Mouse (Mus musculus) embryonic stem cell, embryonic (primary cell): Measurements from ENCODE around the gene Bcl6b.

ENCODE experiments used
- CTCF ChIA-PET, 4 experiments: fragments of 300-600 bp in 2 of 4; fragments of 350-600 bp in 2 of 4; sonication (Branson Sonifier 250); formaldehyde crosslinking; loops; one replicate each; lab custom pipeline; 2022; ENCODE audit warnings: inconsistent platforms in 2 of 4; lab: Charles Lee
- POLR2A ChIA-PET, 4 experiments: fragments of 300-600 bp in 2 of 4; fragments of 350-600 bp in 2 of 4; sonication (Branson Sonifier 250); formaldehyde crosslinking; loops; one replicate each; lab custom pipeline; 2022; ENCODE audit warnings: antibody characterized with exemption in 4 of 4, inconsistent platforms in 1 of 4; lab: Charles Lee

Gene Bcl6b

DNA sequence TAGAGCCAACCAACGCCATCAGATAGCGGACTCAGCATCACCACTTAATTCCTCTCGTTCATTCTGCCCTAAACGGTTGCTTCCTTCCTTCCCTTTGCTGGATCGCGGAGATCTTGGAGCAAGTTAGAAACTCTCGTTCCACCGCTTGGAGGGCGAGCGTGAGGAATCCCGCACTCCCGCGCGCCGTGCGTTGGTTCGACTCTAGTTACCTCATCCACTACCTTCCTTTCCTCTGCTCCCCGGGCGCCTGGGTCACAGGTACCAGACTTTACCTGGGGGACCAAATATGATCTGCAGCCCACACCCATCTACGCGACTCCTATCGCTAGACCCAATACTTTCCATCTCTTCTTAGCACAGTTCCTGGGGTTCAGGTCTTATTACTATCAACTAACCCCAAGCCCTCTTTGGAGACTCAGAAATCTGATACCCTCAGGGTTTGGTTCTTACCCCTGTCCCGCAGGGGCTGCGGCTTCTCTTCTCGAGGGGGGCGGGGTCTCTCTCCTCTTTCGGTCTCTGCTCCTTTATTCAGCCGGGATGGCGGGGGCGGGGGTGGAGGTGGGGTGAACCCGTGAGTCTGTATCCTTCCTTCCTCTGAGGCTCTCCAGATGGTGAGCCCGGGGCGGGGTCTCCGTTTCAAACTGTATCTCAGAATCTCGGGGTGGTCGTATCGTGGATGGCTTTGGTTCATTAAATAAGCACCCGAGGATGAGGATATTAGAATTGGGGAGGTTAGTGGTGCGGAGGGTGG is at the start of gene Bcl6b:
Bcl6b (minus strand) TSS at position 539 of the 751 bp plus-strand sequence.
- CTCF ChIA-PET, result interaction anchor here (0.6 to 3.0 kb wide), 37 partner anchors 8 to 308 kb away, joined by 3 to 20 read pairs (median 5); partner anchors contain the start of genes Gm21988 (in 3 of the 4), Rnasek (in 3 of the 4), 0610010K14Rik (in 2 of the 4) and Acadvl (in 1 of the 4)
- POLR2A ChIA-PET, result interaction anchor here (0.6 to 7.4 kb wide), 34 partner anchors 8 to 649 kb away, joined by 3 to 90 read pairs (median 4); partner anchors contain the start of genes 0610010K14Rik (in 4 of the 4), Gm21988 (in 2 of the 4), Rnasek (in 2 of the 4) and Slc16a13 (in 2 of the 4)

DNA sequence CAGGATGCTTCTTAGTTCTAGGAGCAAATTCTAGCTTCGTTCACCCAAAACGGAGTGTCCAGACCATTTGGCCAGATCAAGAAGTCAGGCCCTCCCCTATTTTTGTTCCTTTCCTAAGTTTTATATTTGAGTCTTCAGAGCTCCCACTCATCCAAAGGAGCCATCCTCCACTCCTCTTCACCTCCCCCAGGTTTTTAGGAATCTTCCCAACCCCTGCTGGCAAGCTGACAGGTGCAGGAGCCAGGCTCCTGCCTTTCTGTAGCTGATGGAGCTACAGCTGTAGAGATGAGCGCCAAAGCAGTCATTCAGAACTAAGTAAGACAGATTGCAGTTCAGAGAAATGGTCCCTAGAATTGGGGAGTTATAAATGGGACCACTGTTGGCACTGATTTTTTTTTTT is 49.4 kb upstream of the Bcl6b start:
- ChIA-PET CTCF (interaction anchor here in 2 of 4 experiments (1.0 to 1.4 kb wide), 4 partner anchors 16 to 77 kb away, joined by 3 read pairs; no protein-coding TSS in a partner anchor), POLR2A (interaction anchor here in 2 of 4 experiments (0.6 to 0.8 kb wide), 3 partner anchors 60 to 447 kb away, joined by 3 to 8 read pairs (median 3); no protein-coding TSS in a partner anchor)

DNA sequence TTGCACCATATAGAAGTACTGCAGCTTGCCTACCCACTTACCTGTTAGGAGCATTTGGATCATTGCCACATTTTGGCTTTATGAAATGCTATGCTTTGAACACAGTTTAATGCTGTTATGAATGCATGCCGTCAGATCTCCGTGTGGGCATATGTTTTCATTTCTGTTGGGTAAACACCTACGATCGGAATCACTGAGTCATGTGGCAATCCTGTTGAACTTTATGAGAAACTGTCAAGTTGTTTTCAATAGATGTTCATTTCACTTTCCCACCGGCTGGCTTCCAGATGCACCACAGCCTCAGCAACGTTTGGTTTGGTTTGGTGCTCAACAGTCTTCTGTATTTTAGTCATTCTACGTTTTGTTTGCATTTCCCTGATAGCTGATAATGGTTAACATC is 42.0 kb upstream of the Bcl6b start:
- ChIA-PET POLR2A (no interaction called here), CTCF (no interaction called here)

DNA sequence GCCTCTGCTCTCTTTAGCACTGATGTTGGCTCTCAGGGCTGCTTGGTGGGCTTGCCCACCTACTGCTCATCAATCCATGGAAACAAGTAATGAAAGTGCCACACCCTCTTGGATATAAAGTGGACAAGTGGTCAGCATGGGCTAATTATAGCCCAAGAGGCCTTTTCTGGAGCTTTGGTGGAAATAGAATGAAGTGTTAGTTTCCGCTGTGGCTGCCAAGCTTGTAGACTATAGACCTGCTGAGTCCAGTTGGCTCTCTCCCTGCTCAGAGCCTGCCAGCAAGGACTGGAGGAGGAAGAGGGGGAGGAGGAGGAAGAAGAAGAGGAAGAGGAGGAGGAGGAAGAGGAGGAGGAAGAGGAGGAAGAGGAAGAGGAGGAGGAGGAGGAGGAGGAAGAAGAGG is 36.8 kb upstream of the Bcl6b start:
- POLR2A ChIA-PET, result no interaction called here

DNA sequence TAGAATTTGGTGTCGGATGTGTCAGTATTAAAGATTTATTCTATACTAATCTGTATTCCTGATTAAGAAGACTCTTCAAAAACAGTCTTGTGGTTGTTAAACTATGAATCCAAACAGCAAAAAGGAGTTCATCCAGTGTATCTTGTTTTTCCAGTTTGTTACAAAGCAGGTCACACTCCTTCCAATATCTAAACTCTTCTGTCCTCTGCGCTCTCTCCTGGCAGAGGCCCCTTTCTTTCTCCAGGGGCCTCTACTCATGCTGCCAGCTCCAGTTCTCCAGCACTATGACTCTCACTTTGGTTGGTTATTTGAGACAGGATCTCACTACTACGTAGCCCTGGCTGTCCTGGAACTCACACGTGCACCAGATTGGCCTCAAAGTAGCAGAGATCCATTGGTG is 36.2 kb upstream of the Bcl6b start:
- ChIA-PET POLR2A (interaction anchor here in 1 of 4 experiments (0.6 kb wide), 1 partner anchor 12 kb away, joined by 3 read pairs; no protein-coding TSS in a partner anchor), CTCF (no interaction called here)

More for the DNA sequence above, 36.8 kb upstream of the Bcl6b start:
- CTCF ChIA-PET, result no interaction called here

DNA sequence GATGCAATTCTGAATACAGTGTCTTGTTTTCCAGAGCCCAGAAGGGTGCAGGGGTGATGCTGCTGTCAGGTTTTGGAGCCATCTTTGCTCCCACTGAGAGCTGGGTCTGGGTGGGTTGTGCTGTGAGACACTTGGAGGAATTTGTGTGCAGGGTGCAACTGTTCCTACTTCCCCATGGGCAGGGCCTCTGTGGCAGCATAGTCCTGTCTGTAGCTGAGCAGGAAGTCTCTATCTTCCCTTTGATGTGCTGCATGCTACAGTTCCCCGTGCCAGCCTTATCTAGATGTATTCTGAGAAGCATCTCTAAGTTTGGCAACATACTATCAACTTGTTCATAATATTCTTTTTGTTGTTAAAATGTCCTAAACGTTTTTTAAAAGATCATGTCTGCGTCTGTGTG is 35.7 kb upstream of the Bcl6b start:
- ChIA-PET POLR2A (interaction anchor here in 1 of 4 experiments (0.6 kb wide), 1 partner anchor 12 kb away, joined by 3 read pairs; no protein-coding TSS in a partner anchor), CTCF (interaction anchor here in 1 of 4 experiments (0.6 kb wide), 1 partner anchor 167 kb away, joined by 3 read pairs; no protein-coding TSS in a partner anchor)

DNA sequence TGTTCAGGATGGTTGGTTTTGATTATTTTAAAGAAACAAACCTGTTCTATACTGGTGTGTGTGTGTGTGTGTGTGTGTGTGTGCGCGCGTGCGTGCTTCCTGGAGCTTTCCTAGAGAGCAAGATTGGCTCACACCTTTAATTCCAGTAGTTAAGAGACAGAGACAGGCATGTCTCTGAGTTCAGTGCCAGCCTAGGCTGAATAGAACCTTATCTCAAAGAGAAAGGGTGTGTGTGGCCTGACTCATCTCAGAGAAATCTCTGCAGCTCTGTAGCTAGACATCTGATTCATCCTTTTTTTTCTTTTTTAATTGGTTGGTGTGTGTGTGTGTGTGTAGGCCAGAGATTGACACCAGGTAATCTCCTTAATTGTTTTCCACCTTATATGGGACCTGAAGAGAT is 29.4 kb upstream of the Bcl6b start:
- ChIA-PET POLR2A (interaction anchor here in 1 of 4 experiments (0.6 kb wide), 1 partner anchor 173 kb away, joined by 3 read pairs; no protein-coding TSS in a partner anchor), CTCF (no interaction called here)

DNA sequence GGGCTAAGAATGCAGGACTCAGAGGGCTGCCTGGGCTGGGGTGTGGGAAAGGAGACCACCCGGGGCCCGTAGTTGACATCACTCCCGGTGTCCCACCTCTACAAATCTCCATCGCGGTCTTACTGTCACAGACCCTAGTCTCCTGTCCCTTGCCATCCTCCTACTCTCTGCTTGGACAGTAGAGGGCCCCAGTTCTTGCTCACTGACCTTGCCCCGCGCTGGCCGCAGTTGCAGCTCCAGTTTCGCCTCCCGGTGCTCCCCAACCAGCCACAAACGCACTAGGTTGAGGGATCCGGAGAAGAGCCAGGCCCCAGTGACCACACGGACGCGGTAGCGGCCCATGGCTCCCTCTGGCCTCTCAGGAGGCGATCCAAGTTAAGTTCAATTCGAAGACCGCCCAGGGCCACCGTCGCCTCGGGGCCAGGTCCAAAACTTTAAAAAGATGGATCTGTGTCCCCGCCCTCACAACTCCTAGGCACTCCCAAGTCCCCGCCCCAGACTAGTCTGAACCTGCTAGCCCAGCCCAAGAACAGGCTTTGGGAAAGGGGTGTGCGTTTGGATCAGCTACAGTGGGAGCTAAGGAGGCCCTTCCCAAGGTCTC is 25.4 kb upstream of the Bcl6b start, which contains the start of gene Alox12:
Alox12 (minus strand) TSS at position 423 of the 601 bp plus-strand sequence.
- POLR2A ChIA-PET, result interaction anchor here in 3 of 4 experiments (0.8 to 2.5 kb wide), 12 partner anchors 8 to 94 kb away, joined by 3 to 14 read pairs (median 3); partner anchors contain the start of genes Gm21988 (in 3 of the 3), Rnasek (in 3 of the 3) and 0610010K14Rik (in 2 of the 3)
- CTCF ChIA-PET, result interaction anchor here (0.6 to 1.6 kb wide), 8 partner anchors 8 to 1549 kb away, joined by 3 to 17 read pairs (median 4); partner anchors contain the start of genes 0610010K14Rik (in 1 of the 4) and Alox12e (in 1 of the 4)

DNA sequence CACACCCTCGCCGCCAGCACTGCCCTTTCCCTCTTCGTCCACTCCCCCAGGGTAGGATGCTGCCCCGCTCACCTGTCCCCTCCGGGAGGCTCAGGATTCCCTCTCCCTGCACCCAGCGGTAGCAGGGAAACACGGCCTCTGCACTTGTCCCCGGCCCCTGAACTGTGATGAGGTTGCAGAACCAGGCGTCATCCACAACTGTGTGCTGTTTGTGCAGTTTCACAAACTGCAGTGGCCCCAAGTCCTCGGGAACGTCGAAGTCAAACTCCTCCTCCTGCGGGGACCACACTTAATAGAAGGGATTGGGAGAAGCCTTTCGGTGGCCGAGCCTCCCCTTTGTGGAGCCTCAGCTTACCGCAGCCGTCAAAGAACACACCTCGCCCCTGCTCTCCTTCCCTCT is 24.7 kb upstream of the Bcl6b start:
- CTCF ChIA-PET, result interaction anchor here in 3 of 4 experiments (1.2 to 1.9 kb wide), 6 partner anchors 17 to 80 kb away, joined by 3 to 17 read pairs (median 4); partner anchors contain the start of genes 0610010K14Rik (in 1 of the 3) and Alox12e (in 1 of the 3)
- POLR2A ChIA-PET, result interaction anchor here in 2 of 4 experiments (0.8 to 2.5 kb wide), 9 partner anchors 10 to 69 kb away, joined by 3 to 14 read pairs (median 7); partner anchors contain the start of genes 0610010K14Rik (in 2 of the 2), Gm21988 (in 2 of the 2) and Rnasek (in 2 of the 2)

DNA sequence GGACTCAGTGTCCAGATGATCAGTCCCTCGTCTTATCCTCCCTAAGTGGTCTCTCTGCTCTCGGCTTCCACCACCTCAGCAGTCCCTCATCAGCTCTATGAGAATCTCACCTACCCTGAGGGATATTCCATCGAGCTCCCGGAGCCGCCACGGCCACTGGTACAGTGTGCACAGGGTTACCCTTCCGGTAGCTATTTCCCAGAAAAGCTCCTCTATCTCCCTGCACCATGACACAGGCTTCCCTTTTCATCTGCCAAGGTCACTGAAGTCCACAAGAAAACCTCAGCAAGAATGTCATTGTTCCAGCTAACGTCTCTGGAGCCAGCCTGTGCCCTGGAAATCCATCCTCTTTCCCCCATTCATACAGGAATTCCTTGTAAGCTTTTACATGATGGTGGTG is 22.3 kb upstream of the Bcl6b start:
- POLR2A ChIA-PET, result interaction anchor here in 2 of 4 experiments (1.0 to 2.9 kb wide), 4 partner anchors 12 to 22 kb away, joined by 3 to 16 read pairs (median 12); partner anchors contain the start of genes Gm21988 (in 2 of the 2) and Rnasek (in 2 of the 2)
- CTCF ChIA-PET, result interaction anchor here (0.6 to 1.2 kb wide), 6 partner anchors 10 to 781 kb away, joined by 3 to 4 read pairs (median 3); partner anchors contain the start of gene 0610010K14Rik (in 1 of the 4)

DNA sequence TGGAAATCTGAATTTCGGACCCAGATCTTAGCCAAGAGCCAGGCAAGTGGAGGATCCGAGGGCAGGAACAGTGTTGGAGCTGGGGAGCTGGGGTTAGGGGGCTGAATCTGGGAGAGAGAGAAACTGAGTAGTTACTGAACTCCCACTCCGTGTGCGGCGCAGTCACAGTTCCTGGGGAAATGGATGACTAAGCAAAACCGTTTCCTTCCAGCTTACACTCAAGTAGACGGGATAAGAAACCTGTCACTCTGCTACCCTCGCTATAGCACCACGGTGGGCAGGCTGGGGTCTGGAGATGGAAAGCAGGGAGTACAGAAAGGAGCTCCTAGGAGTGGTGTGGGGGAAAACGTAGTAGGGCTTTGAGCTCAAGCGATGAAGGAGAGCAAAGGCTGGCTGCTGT is 20.6 kb upstream of the Bcl6b start:
- CTCF ChIA-PET, result interaction anchor here in 3 of 4 experiments (1.0 to 2.1 kb wide), 5 partner anchors 20 to 72 kb away, joined by 3 to 6 read pairs (median 3); partner anchors contain the start of gene Bcl6b (in 2 of the 3)

DNA sequence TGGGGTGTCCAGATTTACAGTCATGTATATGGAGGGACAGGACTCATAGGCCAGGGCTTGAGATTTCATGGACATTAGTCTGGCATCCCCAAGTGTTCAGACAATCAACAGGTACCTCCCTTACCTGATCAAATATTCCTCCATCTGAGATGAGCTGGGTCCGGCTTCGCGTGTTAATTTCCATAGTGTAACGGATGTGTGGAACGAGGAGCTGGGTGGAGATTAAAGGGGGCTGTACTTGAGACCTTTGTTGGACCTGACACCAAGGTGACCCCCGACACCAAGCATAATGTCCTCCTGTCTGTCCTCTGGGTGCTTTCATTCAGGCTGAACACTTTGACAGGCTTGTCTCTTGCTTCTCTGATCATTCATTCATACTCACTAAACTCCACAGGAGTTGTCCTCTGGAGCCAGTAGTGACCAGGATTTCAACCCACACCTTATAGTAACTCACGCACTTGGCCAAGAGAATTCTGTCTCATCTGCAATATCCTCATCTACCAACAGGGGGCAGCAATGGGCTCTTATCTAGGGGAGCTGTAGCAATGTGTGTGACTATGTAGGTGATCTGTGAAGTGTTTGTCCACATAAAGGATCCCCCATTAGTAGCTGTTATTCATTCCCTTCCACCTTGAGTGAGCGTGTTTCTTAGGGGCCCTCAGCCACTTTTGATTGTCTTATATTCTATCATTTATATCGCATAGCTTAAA is 17.7 kb upstream of the Bcl6b start:
- POLR2A ChIA-PET, result interaction anchor here in 3 of 4 experiments (0.6 to 2.3 kb wide), 14 partner anchors 8 to 825 kb away, joined by 3 to 12 read pairs (median 3); partner anchors contain the start of genes 0610010K14Rik (in 3 of the 3), Alox12 (in 1 of the 3), Gm21988 (in 1 of the 3) and Rnasek (in 1 of the 3)
- CTCF ChIA-PET, result interaction anchor here (0.5 to 1.7 kb wide), 30 partner anchors 8 to 1947 kb away, joined by 3 to 18 read pairs (median 4); partner anchors contain the start of genes 0610010K14Rik (in 3 of the 4), Bcl6b (in 1 of the 4), Gm21988 (in 1 of the 4) and Rnasek (in 1 of the 4)

More for the DNA sequence above, 20.6 kb upstream of the Bcl6b start:
- POLR2A ChIA-PET, result interaction anchor here in 3 of 4 experiments (1.2 to 2.9 kb wide), 7 partner anchors 10 to 202 kb away, joined by 3 to 16 read pairs (median 4); partner anchors contain the start of genes Gm21988 (in 3 of the 3), Rnasek (in 3 of the 3), 0610010K14Rik (in 2 of the 3) and Med11 (in 1 of the 3)

DNA sequence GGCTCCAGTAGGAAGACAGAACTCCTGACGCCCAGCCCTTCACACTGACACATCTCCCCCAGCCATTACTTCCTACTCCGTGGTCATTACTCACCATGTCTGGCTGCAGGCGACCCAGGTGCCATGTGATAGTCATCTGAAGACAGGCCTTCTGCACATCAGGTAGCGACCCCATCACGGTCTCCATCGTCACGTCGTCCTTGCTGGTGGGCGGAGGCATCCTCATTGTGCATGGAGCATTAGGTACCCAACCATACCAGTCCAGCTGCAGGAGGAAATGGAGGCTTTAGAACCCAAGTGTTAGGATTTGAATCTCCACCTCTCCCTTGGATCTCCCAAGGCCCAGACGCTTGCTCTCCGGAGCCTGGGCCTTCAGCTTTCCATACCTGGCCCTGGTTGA is 13.0 kb upstream of the Bcl6b start:
- CTCF ChIA-PET, result interaction anchor here in 2 of 4 experiments (0.7 to 0.8 kb wide), 2 partner anchors 12 to 21 kb away, joined by 3 to 8 read pairs; no protein-coding TSS in a partner anchor

DNA sequence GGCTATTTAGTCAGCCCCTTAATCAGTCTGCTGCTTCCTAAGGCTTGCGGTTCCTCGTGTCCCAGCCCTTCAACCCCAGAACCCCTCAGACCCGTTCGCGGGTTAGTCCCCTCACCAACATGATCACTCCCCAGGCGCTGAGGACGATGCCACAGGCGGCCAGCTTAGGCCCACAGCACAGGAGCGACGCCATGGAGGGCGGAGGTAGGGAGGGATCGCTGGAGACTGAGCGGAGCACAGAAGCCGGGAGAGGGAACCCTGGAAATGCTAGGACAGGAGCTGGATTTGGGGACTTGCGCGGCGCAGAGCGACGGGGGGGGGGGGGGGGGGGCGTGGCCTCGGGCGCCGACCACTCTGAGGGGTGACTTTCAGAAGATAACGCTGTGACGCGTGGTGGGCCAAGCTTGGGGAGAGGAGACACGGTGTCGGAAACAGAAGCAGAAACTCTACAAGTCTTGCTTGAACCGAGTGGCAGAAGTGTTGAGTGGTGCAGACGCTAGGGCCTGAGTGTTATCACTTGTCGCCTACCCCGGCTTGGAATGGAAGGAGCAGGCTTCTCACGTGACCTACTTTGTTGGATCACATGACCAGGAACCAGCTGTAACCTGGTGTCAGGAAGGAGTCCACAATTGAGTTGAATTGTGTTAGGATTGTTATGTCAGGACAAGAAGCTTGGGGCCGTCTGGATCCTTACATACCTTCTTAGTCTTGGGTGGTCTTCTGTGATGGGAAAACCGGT is 10.1 kb upstream of the Bcl6b start, which contains the start of the genes Gm21988 and Rnasek:
Gm21988 (minus strand) TSS at position 290 of the 739 bp plus-strand sequence.
Rnasek (minus strand) TSS at position 302 of the 739 bp plus-strand sequence.
- ChIA-PET POLR2A (interaction anchor here (0.5 to 6.9 kb wide), 43 partner anchors 8 to 729 kb away, joined by 3 to 90 read pairs (median 4); partner anchors contain the start of genes Alox12 (in 3 of the 4), Spag7 (in 2 of the 4), Alox12e (in 1 of the 4) and Arrb2 (in 1 of the 4)), CTCF (interaction anchor here (0.6 to 2.8 kb wide), 10 partner anchors 8 to 518 kb away, joined by 3 to 11 read pairs (median 4); partner anchors contain the start of genes Alox12e (in 1 of the 4) and Bcl6b (in 1 of the 4))

More for the DNA sequence above, 13.0 kb upstream of the Bcl6b start:
- POLR2A ChIA-PET, result interaction anchor here in 1 of 4 experiments (0.7 kb wide), 1 partner anchor 16 kb away, joined by 4 read pairs; no protein-coding TSS in a partner anchor
